Mouse (Mus musculus): ENCODE measurements at regions not wholly inside any gene's neighbourhood (a gene's known extent, or its start where the extent isn't known, plus 50 kb on each side); places are given as distances from the start of the nearest gene placed in this dataset.

DNA sequence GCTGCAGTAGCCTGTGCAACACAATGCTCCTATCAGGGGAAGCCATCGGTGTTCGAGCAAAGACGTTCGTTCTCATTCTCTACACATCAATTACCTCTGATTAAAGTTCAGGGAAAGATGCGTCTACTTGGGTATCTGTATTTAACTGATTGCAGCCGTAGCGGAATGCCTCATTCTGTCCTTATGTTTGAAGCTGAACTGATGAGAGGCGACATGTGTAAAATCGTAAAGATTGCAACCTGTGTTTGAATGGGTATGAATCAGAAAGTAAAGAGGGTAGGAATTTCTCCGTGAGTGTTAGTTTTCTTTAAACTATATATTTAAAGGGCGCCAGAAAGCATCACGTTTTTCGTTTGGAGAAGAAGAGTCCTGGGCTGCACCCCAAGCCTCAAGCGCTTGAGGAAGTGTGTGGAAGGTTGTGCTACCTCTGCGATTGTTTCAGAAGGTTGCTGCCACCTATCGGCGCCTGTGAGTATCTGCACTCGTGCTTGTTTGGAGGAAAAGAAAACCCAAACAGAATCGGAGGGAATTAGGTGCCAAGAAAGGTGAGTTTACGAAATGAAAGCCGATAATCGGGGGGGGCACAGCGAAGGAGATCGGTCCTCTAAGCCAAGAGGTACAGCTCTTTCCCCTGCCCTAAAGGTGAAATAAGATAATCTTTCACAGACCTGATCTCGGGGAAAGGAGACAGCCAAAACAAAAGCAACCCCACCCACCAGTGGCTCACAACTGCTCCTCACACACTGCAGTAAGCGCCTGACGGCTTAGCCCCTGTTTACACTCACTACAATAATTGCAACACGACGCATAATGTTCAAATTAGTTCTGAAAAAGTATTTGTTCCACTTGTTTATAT is 346.4 kb upstream of the Prkcq start:
- DNase-seq (ENCODE audit: low spot score in 2 of 2), result peak; percentile 54 to 78

DNA sequence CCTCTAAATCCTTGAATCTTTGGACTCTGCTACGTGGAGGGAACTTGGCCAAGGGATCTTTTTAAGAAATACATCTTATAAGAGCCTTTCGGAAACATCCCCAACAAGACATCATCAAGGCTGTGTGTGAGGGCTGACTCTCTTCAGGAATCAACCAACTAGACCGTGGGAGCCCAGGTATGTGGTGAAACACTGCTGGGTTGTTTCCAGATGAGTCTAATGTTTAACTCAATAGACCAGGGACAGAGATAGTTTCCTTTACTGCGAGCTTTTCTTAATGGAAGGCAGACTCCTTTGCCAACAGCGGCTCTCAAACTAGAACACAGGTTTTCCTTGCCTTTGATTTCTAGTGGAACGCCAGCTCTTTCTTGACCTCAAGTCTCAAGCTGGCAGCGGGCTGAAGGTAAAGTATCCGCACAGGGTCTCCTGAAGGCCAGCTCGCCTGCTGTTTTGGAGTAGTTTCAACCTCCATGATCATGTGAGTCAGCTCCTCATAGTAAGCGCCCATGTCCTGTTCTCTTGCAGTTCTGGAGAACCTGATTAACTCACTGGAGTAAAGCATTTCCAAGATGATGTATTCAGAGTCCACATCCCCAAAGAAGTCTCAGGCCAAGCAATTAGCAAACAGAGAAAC is 345.7 kb upstream of the Prkcq start:
- no peak for DNase-seq (ENCODE audit: low spot score in 2 of 2)

DNA sequence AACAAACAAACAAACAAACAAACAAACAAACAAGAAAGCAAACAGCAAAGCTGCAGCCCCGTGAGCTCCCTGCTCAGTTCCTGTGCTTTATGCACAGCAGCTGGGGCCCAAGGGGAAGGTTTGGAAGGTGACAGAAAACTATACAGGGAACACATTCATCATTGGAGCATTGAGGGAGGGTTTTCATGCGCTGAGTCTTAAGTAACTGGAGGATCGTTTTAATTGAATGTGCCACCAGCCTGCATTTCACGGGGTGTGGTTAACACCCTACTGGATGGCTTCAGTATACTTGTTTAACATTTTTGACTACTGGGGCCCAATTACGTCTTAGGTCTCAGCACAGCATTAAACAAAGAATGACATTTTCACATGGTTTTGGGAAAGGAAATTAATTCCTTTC is 331.9 kb upstream of the Prkcq start:
- DNase-seq (ENCODE audit: low spot score in 2 of 2), result no peak

DNA sequence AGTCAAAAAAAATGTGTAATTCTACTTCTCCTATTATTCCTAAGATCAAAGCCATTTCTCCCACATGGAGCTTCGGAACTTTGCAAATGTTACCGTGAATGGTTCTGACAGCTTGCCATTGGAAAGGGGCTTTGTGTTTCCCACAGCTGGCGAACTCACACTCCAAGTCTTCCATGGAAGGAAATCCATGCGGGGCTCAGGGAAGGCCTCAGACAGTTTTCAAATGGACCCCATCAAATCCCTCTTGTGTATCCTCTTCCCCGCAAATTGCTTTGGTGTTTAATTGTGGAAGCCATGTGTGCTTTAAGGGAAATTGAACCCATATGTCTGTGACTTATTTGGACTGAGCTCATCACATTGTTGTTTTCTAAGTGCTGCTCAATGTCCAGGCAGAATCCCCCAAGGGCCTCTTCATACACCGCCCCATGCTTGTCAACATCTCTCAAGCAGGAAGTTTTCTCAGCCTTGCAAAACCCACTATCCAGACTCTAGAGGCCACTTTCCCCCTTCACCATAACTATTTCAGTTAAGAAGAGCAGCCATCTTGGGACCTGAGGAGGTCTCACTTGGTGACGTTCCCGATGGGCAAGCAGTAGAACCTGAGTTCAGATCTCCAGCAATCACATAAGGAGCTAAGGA is 310.1 kb upstream of the Prkcq start:
- no peak for DNase-seq (ENCODE audit: low spot score in 2 of 2)

DNA sequence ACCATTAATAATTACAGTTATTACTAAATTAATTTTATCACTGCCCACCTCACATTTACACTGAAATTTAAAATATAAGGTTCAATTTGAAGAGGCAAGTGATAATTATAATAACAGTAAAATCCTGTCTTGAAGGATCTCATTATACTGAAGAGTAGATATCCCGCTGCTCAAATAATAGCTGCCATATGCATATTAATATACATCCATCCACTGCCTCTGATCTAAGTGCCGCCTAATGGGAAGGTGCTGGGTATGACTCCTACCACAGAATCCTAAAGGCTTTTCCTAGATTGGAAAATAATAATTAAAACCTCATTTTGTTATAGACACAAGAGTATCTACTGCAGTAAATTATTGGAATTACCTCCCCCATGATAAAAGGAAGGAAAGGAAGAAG is 307.5 kb upstream of the Prkcq start:
- no peak for DNase-seq (ENCODE audit: low spot score in 2 of 2)

DNA sequence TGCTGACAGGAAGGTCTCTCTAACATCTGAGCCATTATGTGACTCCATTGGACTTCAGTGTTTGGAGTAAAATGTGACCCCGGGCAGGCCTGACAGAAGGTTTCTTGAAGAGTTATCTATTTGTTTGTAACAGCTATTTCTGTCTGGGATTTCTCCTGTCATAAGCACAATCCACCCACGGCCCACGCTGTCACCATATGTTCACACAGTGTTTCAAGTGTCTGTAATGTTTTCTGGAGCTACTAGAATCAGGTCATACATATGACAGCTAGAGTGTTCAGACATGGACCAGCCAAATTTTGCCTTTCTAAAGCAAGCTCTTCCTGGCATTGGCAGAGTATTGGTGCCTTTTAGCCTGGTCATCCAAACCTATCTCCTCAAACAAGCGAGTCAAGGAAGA is 297.6 kb upstream of the Prkcq start:
- DNase-seq (ENCODE audit: low spot score in 2 of 2), result peak; percentile 68 to 76

- DNase-seq (ENCODE audit: low spot score in 2 of 2), result no peak
Measured at GRCm38 (mm10) chr2:10901926-10902325, 270.0 kb upstream of the Prkcq start.

GRCm38 (mm10) chr2:10919955-10920354 is 252.0 kb upstream of the Prkcq start:
- DNase-seq (ENCODE audit: low spot score in 2 of 2), result no peak

DNA sequence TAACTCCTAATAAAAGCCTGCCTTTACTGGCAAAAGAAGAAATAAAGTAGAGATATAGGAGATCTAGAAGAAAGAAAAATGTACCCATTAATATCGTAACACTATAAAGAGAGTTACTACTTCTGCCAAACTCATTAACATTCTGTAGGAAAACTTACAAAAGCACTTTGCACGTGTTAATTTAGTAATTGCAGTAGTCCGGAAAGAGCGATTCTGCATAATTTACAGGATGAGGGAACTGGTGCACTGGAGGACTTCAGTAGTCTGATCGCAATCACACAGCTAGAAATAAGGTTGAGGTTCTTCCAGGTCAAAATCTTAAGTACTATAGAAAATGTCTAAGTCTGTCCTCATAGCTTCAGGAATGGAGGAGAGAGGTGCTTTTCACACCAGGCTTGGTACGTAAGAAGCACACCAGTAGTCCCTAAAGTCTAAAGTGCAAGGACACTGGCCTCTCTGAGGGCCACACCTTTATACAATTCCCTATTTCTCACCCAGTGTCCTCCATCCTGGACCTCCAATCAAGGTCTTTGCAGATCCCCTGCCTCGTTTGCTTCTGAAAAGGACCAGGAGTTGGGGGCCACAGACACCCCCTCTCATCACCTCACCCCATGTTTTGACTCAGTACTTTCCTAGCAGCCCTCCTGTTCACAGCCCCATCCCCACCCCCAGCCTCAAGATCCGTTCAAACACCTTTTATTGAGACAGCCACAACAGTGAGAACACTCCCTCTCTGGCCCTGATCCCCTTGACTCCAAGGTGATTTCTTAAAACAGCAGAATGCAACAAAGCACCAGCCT is 251.0 kb upstream of the Prkcq start:
- no peak for DNase-seq (ENCODE audit: low spot score in 2 of 2)

DNA sequence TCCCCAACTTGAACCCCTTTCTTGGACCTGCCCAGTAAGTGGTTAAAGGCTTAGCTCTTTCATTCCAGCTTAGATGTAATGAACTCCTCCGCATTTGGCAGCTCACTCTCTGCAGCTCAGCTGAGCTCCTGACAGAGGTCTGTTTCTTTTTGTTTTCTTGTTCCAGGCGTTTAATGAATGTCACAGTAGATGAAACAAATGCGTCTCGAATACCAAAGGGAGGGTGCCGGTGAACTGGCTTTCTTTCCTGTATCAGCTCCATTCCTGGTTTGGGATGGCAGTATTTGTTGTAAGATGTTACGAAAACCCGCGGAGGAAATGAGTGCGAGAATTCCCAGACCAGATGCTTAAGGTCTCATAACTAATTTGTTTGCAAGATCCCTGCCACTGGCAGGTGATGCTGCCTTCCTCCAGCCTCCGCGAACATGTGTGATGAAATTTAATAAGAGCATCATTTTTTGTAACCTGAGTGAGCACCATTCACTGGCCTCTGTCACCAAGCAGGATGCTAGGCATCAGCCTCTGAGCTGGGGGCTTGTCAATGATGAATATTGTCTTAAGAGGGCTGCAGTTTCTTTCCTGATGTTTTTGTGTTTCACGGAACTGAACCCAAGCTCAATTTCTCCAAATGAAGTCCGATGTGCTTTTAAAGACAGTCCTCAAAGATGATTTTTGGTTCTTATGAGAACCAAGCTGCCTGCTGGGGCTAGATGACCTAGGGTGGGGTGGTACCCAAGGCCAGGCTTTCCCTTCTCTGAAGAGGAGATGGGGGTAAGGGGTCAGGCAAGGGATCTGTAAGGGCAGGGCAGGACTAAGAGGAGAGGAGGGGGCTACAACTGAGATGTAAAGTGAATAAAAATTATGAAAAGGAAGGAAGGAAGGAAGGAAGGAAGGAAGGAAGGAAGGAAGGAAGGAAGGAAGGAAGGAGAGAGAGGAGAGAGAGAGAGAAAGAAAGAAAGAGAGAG is 250.1 kb upstream of the Prkcq start:
- peak; percentile 27 to 30 for DNase-seq (ENCODE audit: low spot score in 2 of 2)

- no peak for DNase-seq (ENCODE audit: low spot score in 2 of 2)
Measured at GRCm38 (mm10) chr2:10923984-10924383, 247.9 kb upstream of the Prkcq start.

- no peak for DNase-seq (ENCODE audit: low spot score in 2 of 2)
Measured at GRCm38 (mm10) chr2:10925361-10925760, 246.5 kb upstream of the Prkcq start.

- DNase-seq (ENCODE audit: low spot score in 2 of 2), result no peak
Measured at GRCm38 (mm10) chr2:10937405-10937804, 234.5 kb upstream of the Prkcq start.

GRCm38 (mm10) chr2:10965224-10965623 is 206.7 kb upstream of the Prkcq start:
- no peak for DNase-seq (ENCODE audit: low spot score in 2 of 2)

GRCm38 (mm10) chr2:10966891-10967290 is 205.0 kb upstream of the Prkcq start:
- no peak for DNase-seq (ENCODE audit: low spot score in 2 of 2)

DNA sequence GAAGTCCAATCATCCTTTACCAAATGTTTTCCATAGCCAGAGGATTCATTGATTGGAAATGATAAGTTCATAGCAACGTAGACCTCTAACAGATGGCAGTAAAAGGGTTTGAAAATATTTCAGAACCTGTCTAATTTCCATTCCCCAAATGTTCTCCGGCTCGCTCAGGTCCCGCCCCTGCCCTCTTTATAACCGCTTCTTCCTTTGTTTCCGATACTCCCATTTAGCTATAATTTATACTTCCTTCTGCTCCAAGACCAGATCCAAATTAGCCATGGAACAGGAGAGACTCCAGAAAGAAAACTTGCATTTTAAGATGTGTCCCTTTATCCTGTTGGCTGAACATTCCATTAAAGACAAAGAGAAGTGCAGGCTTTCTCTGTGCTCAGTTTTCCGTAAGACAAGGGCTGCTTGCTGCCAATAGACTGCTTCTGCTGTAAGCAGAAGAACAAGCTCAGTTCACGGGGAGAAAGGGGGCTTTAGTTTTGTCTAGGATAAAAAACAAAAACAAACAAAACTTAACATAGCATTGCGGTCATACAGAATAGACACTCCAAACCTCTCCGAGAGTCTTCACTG is 202.7 kb upstream of the Prkcq start:
- DNase-seq (ENCODE audit: low spot score in 2 of 2), result no peak

DNA sequence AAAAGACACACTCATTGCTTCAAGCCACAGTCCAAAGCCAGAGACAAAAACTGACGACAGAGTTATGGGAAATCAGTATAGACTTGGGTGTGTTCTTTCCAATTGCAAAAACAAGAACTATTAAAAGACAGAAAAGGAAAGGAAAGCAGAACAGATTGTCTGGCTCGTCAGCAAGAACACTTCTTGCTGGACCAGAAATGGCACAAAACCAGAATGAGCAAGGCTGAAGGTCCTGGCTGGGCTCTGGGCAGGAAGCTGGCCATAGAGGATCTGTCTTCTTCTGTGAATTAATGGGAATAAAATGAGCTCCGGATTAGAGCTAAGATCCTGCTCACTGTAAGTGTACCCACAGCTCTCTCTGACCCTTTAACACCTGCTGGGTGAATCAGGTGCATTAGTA is 199.9 kb upstream of the Prkcq start:
- DNase-seq (ENCODE audit: low spot score in 2 of 2), result no peak

DNA sequence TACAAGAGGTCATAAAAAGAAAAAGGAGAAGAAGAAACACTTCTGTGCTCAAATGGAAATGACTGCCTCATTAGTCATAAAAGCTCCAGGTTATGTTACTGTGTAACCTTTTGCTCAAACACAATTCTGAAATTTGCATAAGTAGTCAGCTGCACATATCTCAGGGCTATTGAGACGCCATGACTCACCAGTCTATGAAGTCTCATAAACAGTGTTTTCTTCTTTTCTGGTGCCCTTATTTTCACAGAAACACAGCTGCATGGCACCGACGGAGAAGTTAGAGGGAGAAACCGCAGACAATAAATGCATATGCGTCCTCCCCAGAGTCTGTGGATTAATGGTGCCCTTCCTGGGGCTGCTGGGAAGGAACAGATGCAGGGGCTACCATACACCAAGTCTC is 193.1 kb upstream of the Prkcq start:
- no peak for DNase-seq (ENCODE audit: low spot score in 2 of 2)

GRCm38 (mm10) chr2:10986101-10986500 is 185.8 kb upstream of the Prkcq start:
- no peak for DNase-seq (ENCODE audit: low spot score in 2 of 2)

DNA sequence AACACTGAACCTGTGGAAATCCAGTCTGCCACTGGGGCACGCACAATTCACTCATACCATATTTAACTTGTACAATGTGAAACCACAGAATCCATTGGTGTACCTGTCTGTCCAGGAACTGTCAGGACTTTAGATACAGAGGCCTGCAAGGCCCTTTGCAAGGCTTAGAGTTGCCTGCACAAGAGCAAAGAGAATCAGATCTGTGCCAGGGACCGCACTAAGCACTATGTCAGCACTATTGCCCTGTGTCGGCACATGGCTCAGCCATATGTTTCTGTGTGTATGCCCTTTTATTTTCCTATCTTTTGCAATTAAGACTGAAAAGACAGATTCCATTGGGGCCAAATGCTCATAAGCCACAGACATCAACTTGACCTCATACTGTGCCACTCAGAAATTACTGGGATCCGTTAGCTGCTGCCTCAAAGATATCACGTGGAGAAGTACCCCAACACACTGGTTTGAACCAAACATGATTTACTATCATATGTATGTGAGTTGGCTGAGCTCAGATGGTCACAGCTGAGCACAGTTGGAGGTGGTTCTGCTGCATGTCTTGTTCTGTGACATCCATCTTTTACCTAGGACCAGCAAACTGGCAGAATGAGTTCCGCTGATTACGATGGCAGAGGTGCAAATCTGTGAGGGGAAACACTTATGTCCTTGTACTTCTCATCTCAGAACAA is 181.7 kb upstream of the Prkcq start:
- no peak for DNase-seq (ENCODE audit: low spot score in 2 of 2)
